Mouse (Mus musculus): ENCODE measurements at regions not wholly inside any gene's neighbourhood (a gene's known extent, or its start where the extent isn't known, plus 50 kb on each side); places are given as distances from the start of the nearest gene placed in this dataset.
A peak's percentile ranks its signal among the peaks of the same experiment; 100 is the strongest.
"Not testable (repeated sequence)": the region's sequence is repeated elsewhere in the genome, so short reads cannot be mapped to it uniquely, and the experiment has no call there.

DNA sequence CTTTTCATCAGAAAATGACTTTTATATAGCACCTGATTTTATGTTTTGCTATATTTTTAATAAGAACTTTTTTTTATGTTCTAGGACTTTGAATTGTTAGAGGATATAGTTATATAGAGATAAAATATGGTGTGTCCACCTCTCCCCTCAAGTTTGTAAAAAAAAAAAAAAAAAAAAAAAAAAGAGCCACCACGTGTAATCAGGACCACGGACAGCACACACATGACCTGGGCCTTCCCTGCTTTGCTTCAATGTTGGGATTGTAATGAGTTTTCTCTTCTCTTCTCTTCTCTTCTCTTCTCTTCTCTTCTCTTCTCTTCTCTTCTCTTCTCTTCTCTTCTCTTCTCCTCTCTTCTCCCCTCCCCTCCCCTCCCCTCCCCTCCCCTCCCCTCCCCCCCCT is 78.5 kb downstream of the 1700010I14Rik start:
- DNase-seq (ENCODE audit: extremely low spot score in 1 of 2, low spot score in 1 of 2) = not testable (repeated sequence)

DNA sequence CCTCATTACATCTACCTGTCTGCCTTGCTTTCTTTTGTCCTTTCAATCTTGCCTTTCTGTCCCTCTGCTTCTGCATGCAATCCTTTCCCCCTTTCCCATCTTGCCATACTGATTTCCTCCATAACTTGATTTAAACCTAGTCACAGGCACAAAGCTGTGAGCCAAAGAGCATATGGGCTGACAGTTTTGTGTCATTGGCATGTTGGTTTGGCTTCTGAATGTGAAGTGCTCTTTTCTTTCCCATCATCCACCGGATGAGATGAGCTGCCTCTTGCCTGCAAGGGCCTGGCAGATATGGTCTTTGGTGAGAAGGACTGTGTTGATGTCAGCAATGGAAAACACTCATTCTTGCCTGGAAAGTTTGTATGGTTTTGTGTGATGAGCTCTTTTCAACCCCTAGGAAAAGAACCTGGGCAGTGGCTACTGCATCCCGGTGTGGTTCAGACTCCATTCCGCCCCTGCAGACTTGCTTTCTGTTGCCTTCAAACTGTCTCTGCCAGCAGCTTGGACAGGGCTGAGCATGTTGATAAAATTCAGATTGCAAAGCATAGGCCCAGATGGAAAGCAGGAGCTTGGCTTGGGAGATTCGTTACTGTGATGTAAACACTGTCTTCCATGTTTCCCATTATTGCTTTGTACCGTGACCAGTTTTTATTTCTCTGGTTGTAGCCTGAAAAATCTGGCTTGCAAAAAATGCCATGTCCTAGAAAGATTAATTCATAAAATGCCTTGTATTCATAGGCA is 80.9 kb downstream of the 1700010I14Rik start:
- no peak for DNase-seq (ENCODE audit: extremely low spot score in 1 of 2, low spot score in 1 of 2)

DNA sequence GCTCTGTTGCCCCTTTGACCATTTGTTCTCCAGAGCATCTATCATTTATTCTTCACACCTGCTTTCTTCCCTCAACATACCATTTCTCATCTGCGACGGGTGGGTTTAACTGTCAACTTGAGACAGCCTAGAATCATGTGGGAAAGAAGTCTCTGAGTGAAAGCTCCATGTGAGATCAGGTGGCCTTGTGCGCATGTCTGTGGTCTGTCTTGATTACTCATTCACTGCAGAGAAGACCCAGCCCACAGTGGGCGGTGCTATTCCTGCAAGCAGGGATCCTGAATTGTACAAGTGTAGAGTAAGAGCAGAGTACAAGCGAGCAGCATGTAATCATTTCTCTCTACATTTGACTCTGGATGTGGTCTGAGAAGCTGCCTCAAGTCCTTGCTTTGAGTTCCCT is 95.5 kb downstream of the 1700010I14Rik start:
- no peak for DNase-seq (ENCODE audit: extremely low spot score in 1 of 2, low spot score in 1 of 2)

DNA sequence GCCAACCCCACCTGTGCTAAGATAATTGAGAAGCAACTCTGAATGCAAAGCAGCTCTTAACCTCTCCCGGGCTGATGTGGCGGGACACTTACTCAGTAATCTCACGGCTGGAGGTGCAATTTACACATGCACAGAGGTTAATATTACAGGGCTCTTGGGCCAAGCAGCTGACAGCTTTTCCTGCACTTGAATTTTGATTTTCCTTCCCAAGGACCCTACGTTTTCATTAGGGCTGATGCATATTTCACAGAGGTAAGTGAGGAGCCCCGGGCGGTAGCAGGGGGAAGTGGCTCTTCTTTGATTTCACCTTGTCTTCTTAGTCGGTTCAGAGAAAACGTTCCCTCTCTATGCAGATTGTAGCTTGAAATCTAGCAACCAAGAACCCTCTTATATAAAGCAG is 139.7 kb downstream of the 1700010I14Rik start:
- no peak for DNase-seq (ENCODE audit: extremely low spot score in 1 of 2, low spot score in 1 of 2)

DNA sequence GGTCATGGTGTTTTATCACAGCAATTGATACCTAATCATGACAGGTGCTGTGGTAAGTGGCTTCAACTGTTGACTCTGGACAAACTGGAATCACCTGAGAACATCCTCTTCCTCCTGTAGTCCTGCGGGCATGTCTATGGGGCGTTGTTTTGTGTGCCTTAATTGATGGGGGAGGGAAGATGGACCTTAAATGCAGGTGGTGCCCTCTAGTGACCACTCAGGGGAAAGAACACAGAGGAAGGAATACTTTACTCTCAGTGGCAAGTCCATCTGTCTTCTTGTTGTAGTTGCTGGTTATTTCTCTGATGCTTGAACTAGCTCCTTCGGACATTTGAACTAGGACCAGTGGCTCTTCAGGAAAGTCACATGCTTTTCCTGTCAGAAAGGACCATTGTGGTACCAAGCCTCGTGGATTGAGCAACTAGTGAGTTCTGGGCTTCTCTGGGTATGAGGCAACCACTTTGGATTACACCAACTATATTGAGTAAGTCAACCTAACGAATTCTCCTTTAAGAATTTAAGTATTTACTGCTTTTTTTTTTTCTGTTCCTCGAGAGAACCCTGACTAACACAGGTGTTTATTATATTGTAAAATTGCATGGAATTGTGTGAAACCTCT is 157.6 kb downstream of the 1700010I14Rik start:
- no peak for DNase-seq (ENCODE audit: extremely low spot score in 1 of 2, low spot score in 1 of 2)

DNA sequence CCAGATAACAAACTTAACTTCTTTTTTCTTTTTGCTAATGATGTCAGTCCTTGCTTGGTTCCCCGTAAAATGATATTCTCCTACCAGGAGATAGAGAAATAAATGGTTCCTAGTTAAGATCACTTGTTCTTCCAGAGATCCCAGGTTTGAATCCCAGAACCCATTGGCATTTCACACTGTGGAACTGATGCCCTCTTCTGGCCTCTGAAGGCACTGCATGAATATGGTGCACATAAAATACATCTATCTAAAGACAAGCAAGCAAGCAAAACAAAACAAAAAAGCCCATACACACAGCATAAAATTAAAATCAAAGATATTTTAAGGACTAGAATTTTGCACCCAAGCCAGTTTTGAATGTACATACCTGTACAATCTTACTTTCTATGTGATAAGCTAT is 162.5 kb downstream of the 1700010I14Rik start:
- peak in 1 of 2 experiments; percentile 15 for DNase-seq (ENCODE audit: extremely low spot score in 1 of 2, low spot score in 1 of 2)

DNA sequence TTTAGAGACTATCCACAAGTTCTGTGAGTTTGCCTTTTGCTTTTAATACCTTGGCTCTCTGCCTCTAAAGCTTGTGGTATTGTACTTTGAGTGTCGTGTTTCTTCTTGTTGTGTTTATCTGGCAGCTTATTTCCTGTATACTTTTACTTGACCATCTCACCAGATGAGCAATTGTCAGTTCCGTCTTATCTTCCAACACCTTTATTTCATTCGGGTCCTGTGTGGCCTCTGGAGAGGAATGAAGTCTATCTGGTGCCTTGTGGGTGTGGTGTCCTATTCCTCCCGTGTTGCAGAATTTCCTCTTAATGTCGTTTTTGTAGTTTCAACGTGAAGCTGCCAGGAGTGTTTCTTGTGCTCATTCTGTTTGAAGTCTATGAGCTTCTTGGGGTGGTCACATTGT is 174.0 kb downstream of the 1700010I14Rik start:
- no peak for DNase-seq (ENCODE audit: extremely low spot score in 1 of 2, low spot score in 1 of 2)

DNA sequence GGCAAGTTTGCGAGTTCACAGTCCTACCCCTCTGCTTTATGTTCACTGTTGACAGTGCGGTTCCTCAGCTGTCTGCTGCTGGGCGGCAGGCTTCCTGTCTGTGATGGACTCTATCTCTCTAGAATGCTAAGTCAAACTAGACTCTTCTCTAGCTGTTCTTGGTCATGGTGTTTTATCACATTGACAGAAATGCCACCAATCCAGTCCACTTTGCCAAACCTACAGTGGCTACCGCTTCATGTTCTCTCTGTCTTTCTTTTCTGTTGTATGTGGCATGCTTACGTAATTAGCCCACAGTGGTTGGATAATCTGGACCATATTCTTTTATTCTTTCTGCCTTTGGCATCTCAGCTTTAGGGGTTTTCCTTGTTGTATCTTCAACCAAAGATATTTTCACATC is 174.5 kb downstream of the 1700010I14Rik start:
- DNase-seq (ENCODE audit: extremely low spot score in 1 of 2, low spot score in 1 of 2) = no peak

DNA sequence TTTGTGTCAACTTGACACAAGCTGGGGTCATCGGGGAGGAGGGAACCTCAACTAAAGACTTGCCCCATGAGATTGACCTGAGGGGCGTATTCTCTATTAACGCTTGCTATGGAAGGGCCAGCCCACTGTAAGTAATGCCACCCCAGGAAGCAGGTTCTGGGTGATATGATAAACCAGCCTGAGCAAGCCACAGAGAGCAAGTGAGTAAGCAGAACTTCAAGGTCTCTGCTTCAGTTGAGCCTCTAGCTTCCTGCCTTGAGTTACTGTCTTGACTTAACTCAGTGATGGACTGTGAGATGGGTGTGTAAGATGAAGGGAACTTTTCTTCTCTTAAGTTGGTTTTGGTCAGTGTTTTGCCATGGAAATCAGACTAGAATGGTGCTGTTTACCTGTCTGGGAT is 175.2 kb downstream of the 1700010I14Rik start:
- no peak for DNase-seq (ENCODE audit: extremely low spot score in 1 of 2, low spot score in 1 of 2)

DNA sequence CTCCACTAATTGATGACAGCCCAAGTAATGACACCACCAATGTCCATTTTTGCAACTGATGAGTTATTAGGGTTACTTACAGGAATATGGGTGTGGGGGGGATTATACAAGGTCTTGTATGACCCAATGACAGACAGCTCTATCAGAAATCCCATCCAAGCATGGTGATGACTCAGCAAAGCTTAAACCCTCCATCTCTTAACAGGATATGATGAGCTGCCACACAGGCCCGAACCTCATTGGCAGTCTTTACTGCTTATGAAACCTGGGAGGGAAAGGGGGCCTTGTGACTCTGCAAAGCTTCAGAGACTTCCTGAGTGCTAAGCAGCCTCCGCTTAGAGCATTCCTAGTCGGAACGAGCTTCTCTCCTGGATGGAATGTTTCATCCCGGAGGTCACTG is 176.4 kb downstream of the 1700010I14Rik start:
- DNase-seq (ENCODE audit: extremely low spot score in 1 of 2, low spot score in 1 of 2) = no peak

DNA sequence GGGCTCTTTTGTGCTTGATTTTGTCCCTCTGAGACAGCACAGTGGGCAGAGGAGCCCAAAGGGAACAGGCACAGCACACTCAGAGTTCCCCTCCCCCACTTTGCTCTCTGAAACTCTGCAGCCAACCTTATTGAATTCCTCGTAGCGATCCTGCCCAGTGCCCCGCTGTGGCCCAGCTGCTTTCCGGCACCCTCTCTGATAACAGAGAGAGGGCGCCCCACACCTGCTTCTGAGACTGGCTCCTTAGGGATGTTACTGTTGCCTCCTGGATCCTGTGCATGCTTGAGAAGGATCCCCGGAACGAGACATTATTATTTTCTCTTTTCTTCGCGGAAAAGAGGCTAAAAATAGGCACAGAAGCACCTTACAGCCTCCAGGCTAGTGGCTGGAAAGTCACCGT is 179.0 kb downstream of the 1700010I14Rik start:
- DNase-seq (ENCODE audit: extremely low spot score in 1 of 2, low spot score in 1 of 2) = peak; percentile 45 to 47

DNA sequence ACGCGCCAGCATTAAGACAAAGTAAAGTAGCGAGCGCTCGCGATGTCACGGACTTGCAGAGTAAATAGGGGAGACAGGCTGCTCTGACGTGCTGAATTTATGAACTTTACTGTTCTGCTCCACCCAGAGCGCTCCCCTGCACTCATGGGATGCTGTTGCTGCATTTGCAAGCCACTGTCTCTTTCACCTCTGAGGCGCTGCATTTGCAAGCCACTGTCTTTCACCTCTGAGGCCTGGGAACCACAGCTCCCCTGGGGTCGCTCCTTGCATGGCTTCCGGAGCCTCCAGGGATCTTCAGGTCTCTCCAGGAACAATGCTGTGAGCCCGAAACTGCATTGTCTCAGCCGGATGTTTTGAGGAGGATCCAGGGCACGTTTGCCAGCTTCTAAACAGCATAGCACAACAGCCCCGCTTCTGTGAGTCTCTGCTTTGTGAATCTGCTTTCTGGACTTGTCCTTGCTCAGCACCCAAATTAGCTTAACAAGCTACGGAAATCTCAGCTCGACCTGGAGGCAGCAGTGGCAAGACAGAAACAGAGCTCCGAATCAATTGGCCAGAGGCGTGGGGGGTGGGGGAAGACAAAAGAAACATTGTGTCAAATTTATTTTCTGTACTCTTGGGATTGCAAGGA is 179.6 kb downstream of the 1700010I14Rik start:
- DNase-seq (ENCODE audit: extremely low spot score in 1 of 2, low spot score in 1 of 2) = peak; percentile 31 to 37

DNA sequence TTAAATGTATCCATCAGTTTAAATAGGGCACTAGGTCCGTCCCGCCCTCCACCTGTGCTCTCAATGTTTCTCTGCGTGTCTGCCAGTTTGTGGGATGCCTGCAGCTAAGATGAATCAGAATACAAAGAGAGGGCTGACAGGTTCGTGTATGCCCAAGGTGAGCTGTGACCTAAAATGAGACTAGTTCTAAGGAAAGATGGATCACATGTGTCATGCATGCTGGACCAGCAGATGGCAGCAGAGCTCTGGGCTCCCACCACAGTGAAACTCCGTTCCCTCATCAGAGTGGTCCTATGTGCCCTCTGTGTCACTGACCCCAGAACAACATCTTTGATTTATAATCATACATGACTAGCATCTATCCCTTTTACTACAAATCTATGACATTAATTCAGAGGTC is 180.3 kb downstream of the 1700010I14Rik start:
- DNase-seq (ENCODE audit: extremely low spot score in 1 of 2, low spot score in 1 of 2) = peak; percentile 66 to 92

DNA sequence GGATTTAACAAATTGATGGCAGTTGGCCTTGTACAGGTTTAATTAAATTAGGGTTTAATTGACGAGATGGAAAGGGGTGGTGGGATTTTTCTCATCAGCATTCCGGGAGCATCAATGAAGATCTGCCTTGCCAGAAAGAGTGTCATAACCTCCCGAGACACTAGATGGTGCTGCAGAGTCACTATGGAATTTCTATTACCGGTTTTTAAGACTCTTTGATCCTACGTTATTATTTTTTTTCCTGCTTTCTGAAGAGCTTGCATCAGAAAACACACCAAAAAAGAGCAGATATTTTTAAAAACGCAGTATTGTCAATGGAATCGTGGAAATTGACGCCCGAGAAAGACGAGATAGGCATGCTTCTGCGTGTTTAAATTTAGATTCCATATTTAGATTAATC is 181.2 kb downstream of the 1700010I14Rik start:
- DNase-seq (ENCODE audit: extremely low spot score in 1 of 2, low spot score in 1 of 2) = peak; percentile 60 to 95

DNA sequence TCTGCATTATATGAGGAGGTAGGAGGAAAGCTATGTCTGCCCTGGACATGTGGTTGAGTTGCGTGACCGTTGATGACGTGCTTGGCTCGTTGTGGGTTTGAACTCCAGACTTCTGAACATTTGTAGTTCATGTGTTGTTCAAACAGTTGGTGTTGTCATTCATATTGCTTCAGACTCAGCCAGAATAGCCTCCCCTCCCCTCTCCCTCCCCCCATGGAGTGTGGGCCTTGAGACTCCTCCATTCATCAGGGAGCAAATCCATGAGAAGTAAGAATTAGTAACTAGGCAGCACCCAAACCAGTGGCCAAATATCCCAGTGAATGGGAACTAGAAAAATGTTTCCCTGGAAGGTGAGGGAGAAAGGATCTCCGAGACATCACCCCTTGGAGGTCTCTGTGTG is 209.0 kb downstream of the 1700010I14Rik start:
- DNase-seq (ENCODE audit: extremely low spot score in 1 of 2, low spot score in 1 of 2) = no peak

DNA sequence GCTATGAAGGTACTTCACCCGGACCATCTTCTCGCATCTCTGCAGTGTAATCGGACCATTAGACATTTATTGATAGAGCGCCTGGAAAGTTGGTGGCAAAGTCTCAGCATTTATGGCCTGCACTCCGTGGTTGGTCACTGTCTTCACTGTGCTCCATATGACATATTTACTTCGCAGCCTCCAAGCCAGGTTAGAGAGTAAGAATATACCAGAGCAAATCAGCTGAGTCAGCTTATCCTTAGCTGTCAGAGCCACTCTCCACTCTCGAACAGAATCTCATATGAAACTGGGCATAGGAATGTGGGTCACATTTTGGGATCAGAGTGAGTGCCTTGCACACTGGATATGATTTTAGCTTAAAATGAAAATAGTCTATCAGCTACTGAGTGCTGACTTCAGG is 212.3 kb downstream of the 1700010I14Rik start:
- DNase-seq (ENCODE audit: extremely low spot score in 1 of 2, low spot score in 1 of 2) = no peak

DNA sequence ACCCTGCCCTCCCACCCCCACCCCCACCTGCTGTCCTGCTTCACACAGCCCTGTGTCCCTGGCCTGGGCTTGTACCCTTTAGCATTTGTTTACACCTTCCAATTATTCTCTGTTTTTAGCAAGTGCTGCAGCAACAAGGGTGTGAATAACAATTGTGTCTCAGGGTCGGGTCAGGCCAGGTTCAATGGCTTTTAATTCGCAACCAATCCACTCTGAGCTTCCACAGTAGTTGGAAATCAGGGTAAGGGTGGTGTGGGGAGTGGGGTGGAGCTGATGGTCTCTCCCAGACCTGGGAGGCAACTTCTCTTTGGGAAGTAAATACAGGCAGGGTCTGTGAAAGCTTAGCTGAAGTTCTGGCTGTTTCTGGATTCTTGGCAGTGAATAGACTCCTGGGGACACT is 214.4 kb downstream of the 1700010I14Rik start:
- no peak for DNase-seq (ENCODE audit: extremely low spot score in 1 of 2, low spot score in 1 of 2)

DNA sequence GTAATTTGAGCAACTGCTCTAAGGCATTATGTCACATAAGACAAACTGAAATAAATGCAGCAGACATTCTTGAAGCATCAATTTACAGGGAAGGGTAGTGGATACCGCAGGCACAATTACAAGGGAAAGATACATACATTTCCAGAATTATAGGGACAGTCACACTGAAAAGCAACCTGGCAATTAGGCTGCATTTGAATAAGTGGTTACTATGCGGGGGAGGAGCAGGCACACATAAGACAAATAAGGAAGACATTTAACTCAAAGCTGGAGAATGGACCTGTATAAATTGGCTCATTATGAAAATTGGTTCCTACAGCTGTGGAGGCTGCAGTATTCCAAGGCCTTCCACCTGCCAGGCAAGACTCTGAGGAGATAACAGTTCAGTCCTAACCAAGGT is 211.2 kb upstream of the Gm17728 start:
- no peak for DNase-seq (ENCODE audit: extremely low spot score in 1 of 2, low spot score in 1 of 2)

DNA sequence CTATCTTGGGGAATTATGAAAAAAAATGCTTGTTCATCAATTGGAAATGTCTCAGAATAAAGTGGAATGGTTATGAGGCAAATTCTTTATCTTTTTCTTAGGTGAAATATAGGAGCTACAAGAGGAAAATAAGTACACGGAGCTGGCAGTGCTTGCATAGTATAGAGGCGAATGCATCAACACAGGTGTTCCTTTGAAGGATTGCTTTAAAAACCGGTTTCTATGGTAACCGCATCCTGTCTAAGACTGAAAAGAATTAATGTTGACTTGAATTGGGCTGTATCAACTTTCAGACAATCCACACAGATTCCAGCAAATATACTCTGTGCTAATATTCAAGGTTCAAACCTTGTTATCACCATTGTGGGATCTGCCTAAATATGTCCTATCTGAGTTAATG is 198.8 kb upstream of the Gm17728 start:
- DNase-seq (ENCODE audit: extremely low spot score in 1 of 2, low spot score in 1 of 2) = no peak

DNA sequence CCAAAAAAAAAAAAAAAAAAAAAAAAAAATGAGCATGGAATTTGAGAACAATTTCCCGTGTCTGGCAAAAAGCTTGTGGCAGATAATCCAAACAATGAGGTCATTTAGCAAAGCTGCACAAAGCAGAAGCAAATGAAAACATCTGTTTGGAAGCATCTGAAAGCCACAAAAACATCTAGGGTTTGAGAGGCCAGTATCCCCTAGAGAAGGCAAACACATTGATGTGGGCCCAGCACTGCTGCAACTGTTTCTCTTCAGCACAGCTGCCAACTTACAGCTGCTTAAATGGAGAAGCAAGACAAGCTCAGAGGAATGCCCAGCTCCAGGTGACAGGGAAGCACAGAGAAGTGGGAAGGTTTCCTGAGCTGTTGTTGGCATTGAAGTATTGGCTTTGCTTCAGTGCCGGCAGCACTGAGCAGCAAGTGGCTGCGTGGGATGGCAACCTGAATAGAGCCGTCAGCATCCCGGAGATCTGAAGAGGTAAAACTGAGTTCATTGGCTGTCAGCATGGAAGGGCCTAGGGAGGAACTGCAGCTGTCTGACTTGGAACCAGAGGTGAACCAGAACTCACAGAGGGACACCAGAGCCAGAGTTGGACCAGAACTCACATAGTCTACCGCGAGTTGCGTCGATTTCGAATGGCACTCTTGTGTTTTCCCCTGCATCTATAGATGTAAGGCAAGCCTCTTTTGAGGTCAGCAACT is 193.8 kb upstream of the Gm17728 start:
- no peak for DNase-seq (ENCODE audit: extremely low spot score in 1 of 2, low spot score in 1 of 2)

DNA sequence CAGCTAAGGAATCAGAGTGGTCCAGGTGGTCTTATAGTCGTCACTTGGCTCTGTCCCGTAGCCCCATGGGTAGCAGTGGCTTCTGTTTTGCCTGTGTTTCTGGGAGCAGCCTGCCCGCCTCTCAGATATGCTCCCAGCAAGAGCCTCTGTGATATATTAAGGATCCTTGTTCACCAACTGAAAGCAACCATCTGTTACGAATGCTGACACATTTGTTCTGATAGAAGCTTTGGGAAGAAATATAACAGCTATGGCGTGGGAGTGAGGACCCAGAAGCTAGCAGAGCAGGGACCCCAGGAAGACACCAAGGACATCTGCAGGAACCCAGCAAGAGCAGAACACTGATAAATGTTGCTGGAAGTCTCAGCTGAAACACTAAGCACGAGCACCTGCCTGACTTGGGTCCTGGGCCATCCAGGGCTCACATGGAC is 186.7 kb upstream of the Gm17728 start:
- DNase-seq (ENCODE audit: extremely low spot score in 1 of 2, low spot score in 1 of 2) = peak; percentile 14 to 35
